Mouse (Mus musculus): Measurements from ENCODE around the gene Large2. TPM values are rescaled to one million over a fixed set of nuclear protein-coding genes. Genes with fewer than 3 reads are reported as not detected.
"Not testable (repeated sequence)": the region's sequence is repeated elsewhere in the genome, so short reads cannot be mapped to it uniquely, and the experiment has no call there.

Large2 gene
- polyA plus RNA-seq, 1 experiment from 2014 or later, result 16.6 TPM

DNA sequence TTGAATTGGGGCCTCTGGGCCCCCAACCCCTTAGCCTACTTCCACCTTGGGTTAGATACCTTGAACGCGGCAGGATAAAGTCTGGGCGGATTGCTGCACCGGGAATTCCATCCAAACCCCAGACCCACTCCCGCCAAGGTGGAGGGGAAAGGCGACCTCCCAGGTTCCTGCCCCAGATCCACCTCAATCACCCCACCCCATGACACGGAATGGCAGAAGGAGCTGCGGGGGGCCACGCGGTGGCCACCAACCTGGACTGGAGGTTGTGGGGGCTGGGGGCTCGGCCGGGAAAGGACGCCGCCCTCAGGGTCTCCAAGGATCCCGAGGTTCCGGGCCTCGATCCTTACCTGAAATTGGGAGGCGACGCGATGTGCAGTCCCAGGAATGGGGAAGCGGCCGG lies 26.0 kb upstream of the Large2 start:
- Histone ChIP-seq H3K9me3 (ENCODE audit: low read depth, low read length) (no peaks in the 10 kb centered on the region), H3K4me1 (ENCODE audit: insufficient read depth) (0 out of 2 replicates have a peak, but pooled peaks cover 2% of the 10 kb centered on the region), H3K36me3 (ENCODE audit: insufficient read depth) (peaks cover 13% of the 10 kb centered on the region), H3K27ac (ENCODE audit: low read depth) (no peak overlapping the region), H3K4me3 (ENCODE audit: low read depth, low read length) (peak overlapping the region; percentile 57), H3K9ac (peak overlapping the region; percentile 62), H3K27me3 (ENCODE audit: insufficient read depth, low read length) (peaks cover 6% of the 10 kb centered on the region; the same call in 1 of the 2 replicates), H3K4me2 (peak overlapping the region; percentile 92)
- no peak for DNase-seq
- ATAC-seq (ENCODE audit: insufficient read depth), result no peak; the same call in 1 of the 2 replicates
- 3% methylated on average over 21 of the region's 22 CpGs for WGBS
- no peak for TF ChIP-seq CTCF (IDR thresholded peaks at IDR 0.05; ENCODE audit: low read depth)

DNA sequence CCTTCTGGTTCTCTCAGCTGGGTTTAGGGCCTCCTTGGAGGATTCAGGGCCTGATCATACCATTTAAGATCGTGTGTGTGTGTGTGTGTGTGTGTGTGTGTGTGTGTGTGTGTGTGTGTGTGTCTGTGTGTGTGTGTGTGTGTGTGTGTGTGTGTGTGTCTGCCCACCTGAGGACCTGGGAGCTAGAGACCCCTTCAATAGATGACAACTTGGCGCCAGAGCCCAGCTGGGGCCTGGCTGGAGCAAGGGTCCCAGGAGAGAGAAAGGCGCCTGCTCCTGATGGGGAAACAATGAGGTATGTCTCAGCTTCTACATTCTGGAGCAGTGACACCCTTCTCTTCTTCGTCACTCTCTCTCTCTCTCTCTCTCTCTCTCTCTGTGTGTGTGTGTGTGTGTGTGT lies 25.2 kb upstream of the Large2 start:
- not testable (repeated sequence) for ATAC-seq (ENCODE audit: insufficient read depth); DNase-seq; H3K4me2 ChIP-seq; H3K36me3 ChIP-seq (ENCODE audit: insufficient read depth); H3K4me1 ChIP-seq (ENCODE audit: insufficient read depth); H3K27me3 ChIP-seq (ENCODE audit: insufficient read depth, low read length); H3K4me3 ChIP-seq (ENCODE audit: low read depth, low read length); H3K9ac ChIP-seq; H3K27ac ChIP-seq (ENCODE audit: low read depth); H3K9me3 ChIP-seq (ENCODE audit: low read depth, low read length)
- WGBS, result 67% methylated on average over 4 of the region's 4 CpGs

DNA sequence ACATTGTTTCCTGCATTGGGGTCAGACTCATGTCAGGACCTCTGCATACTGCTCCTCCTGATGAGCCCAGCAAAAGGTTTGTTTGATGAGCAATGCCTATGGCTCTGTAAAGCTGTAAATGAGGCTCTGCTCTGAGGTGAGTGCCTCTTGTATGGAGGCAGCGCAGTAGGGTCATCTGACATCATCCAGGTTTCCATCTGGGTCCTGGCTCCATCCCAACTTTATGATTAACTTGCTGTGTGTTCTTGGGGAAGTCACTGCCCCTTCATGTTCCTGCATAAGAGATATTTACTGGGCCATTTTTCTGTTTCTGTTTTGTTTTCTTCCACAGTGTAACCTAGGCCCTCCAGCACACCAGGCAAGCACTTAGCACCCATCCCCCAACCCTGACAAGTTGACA lies 22.8 kb upstream of the Large2 start:
- Histone ChIP-seq H3K27me3 (ENCODE audit: insufficient read depth, low read length) (peaks cover 6% of the 10 kb centered on the region; the same call in 1 of the 2 replicates), H3K27ac (ENCODE audit: low read depth) (no peak overlapping the region), H3K4me2 (no peak overlapping the region), H3K36me3 (ENCODE audit: insufficient read depth) (no peaks in the 10 kb centered on the region), H3K9me3 (ENCODE audit: low read depth, low read length) (no peaks in the 10 kb centered on the region), H3K9ac (no peak overlapping the region), H3K4me1 (ENCODE audit: insufficient read depth) (0 out of 2 replicates have a peak, but pooled peaks cover 5% of the 10 kb centered on the region), H3K4me3 (ENCODE audit: low read depth, low read length) (no peak overlapping the region)
- ATAC-seq (ENCODE audit: insufficient read depth), result no peak
- 57% methylated on average over 1 of the region's 1 CpGs for WGBS
- no peak for TF ChIP-seq CTCF (IDR thresholded peaks at IDR 0.05; ENCODE audit: low read depth)
- DNase-seq, result no peak

DNA sequence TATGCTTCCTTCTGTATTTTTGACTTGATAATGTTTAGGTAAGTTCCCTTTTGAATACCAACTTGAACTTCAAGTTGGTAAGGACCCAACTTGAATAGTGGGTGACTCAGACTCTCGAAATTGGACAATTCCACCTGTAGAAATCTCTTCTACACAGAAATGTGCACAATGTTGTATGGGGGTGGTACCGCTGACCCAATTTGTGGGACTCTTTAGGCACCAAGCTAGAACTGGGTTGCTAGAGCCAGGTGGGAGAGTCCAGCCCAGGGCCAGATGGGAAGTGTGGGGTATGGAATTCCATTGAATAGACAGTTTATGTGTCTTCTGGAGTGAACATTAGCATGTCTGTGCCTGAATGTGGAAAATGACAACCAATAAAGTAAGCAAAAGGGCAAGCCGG lies 20.9 kb upstream of the Large2 start:
- H3K9me3 ChIP-seq (ENCODE audit: low read depth, low read length), result no peaks in the 10 kb centered on the region
- no peak for TF ChIP-seq CTCF (IDR thresholded peaks at IDR 0.05; ENCODE audit: low read depth)
- H3K4me3 ChIP-seq (ENCODE audit: low read depth, low read length), result no peak overlapping the region
- 76% methylated on average over 3 of the region's 3 CpGs for WGBS
- H3K4me2 ChIP-seq, result no peak overlapping the region
- no peak for DNase-seq
- ATAC-seq (ENCODE audit: insufficient read depth), result no peak
- H3K4me1 ChIP-seq (ENCODE audit: insufficient read depth), result peaks cover 10% of the 10 kb centered on the region; the same call in 1 of the 2 replicates
- no peak overlapping the region for H3K9ac ChIP-seq
- peaks cover 2% of the 10 kb centered on the region; the same call in 1 of the 2 replicates for H3K27me3 ChIP-seq (ENCODE audit: insufficient read depth, low read length)
- H3K36me3 ChIP-seq (ENCODE audit: insufficient read depth), result no peaks in the 10 kb centered on the region
- no peak overlapping the region for H3K27ac ChIP-seq (ENCODE audit: low read depth)

DNA sequence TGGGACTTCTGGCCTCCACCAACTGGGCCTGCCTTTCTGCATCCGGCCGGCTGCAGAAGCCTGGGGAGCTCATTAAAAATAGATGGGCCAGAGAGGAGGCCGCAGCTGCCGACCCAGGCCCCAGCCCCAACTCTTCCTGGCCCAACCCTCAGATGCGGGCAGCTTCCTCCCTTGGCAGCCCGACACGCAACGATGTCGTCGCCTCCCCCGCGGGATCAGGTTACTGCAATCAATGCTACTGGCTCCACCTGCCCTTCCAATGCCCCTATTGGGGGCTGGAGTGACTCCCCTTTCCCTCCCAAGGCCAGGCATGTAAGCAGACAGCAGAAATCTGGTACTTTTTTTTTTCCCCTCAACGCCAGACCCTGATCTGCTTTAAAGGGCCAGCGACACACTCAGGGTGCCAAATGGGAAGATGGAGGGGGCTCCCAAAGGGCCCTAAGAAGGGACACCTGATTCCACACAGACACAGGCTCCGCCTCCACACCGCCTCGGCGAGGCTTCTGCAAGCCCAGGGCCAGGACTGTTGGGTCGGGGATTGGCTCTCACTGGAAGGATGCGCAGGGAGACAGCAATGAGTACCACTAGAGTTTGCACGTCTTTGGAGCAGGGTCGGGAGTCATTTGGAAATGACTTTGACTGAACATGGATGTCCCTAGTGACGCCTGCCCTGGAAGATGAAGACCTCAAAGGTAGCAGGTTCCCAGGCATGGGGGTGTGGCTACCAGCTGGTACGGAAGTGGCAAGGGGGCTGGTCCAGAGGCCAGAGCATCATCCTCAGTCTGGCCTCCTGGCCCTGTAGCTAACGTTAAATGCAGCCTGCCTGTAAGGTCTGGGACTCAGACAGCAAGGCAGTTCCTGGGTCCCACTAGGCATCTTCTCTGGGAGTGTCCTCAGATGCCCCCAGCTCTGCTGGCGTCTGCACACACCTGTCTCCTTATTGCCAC lies 17.9 kb upstream of the Large2 start:
- Histone ChIP-seq H3K9ac (peak overlapping the region; percentile 44; the same call in 1 of the 2 replicates), H3K36me3 (ENCODE audit: insufficient read depth) (no peaks in the 10 kb centered on the region), H3K9me3 (ENCODE audit: low read depth, low read length) (no peaks in the 10 kb centered on the region), H3K4me3 (ENCODE audit: low read depth, low read length) (peak overlapping the region; percentile 27), H3K4me1 (ENCODE audit: insufficient read depth) (peaks cover 24% of the 10 kb centered on the region; the same call in 1 of the 2 replicates), H3K27ac (ENCODE audit: low read depth) (peak overlapping the region; percentile 45; the same call in 1 of the 2 replicates), H3K4me2 (peak overlapping the region; percentile 56), H3K27me3 (ENCODE audit: insufficient read depth, low read length) (no peaks in the 10 kb centered on the region)
- WGBS, result 4% methylated on average over 26 of the region's 26 CpGs
- DNase-seq (peak; percentile 58), ATAC-seq (ENCODE audit: insufficient read depth) (no peak)
- no peak for TF ChIP-seq CTCF (IDR thresholded peaks at IDR 0.05; ENCODE audit: low read depth)

DNA sequence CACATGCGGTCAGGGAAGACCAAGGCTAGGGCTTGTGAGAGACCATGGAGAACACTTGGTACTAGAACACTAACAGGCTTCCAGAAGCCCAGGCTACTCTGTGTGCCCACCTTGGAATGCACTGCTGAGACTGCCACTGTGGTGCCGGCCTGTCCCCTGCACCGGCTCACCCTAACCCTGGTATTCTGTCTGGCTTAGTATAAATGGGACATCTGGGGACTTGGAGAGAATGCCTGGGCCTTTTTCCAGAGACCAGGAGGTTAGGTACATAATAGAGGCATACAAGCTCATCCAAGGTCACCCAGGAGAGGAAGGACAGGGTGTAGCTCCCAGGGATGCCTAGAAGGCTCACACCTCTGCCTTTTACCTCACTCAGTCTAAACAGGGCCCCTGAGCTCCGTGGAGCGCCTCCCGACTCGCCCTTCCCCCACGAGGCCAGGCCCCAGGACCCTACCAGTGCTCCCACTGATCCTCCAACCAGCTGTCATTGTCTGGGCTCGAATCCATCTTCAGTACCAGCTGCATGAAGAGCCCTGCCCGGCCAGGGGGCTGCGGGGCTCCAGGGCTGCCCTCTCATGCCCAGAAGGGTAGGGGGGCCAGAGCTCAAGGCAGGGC lies 17.1 kb upstream of the Large2 start:
- H3K27ac ChIP-seq (ENCODE audit: low read depth), result peak overlapping the region; percentile 45; the same call in 1 of the 2 replicates
- H3K36me3 ChIP-seq (ENCODE audit: insufficient read depth), result peaks cover 3% of the 10 kb centered on the region; the same call in 1 of the 2 replicates
- ATAC-seq (ENCODE audit: insufficient read depth), result no peak
- no peaks in the 10 kb centered on the region for H3K9me3 ChIP-seq (ENCODE audit: low read depth, low read length)
- peak overlapping the region; percentile 44; the same call in 1 of the 2 replicates for H3K9ac ChIP-seq
- no peak for DNase-seq
- TF ChIP-seq CTCF (IDR thresholded peaks at IDR 0.05; ENCODE audit: low read depth), result no peak
- H3K4me3 ChIP-seq (ENCODE audit: low read depth, low read length), result peak overlapping the region; percentile 27
- WGBS, result 21% methylated on average over 11 of the region's 11 CpGs
- H3K27me3 ChIP-seq (ENCODE audit: insufficient read depth, low read length), result no peaks in the 10 kb centered on the region
- peak overlapping the region; percentile 56 for H3K4me2 ChIP-seq
- H3K4me1 ChIP-seq (ENCODE audit: insufficient read depth), result peaks cover 24% of the 10 kb centered on the region; the same call in 1 of the 2 replicates

DNA sequence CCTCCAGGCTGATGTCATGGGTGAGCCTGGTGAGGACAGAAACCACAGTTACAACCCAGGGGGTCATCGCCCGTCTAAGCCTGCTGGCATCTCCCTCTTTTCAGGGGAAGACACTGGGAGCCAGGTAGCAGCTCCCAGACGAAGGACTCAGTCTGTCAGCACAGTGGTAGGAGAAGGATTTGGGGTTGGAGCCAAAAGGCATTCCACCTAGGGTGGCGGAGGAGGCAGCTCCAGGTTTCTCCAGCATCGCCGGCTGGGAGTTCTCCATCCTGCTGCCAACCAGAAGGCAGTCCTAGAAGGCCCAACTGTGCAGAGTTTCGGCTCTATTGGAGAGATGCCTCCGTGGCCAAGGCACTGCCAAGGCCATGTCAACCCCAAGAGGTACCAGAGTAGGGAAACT lies 16.4 kb upstream of the Large2 start:
- Histone ChIP-seq H3K4me1 (ENCODE audit: insufficient read depth) (peaks cover 24% of the 10 kb centered on the region; the same call in 1 of the 2 replicates), H3K36me3 (ENCODE audit: insufficient read depth) (peaks cover 9% of the 10 kb centered on the region), H3K9me3 (ENCODE audit: low read depth, low read length) (no peaks in the 10 kb centered on the region), H3K4me3 (ENCODE audit: low read depth, low read length) (no peak overlapping the region), H3K9ac (no peak overlapping the region), H3K27ac (ENCODE audit: low read depth) (no peak overlapping the region), H3K27me3 (ENCODE audit: insufficient read depth, low read length) (no peaks in the 10 kb centered on the region), H3K4me2 (no peak overlapping the region; the same call in 1 of the 2 replicates)
- TF ChIP-seq CTCF (IDR thresholded peaks at IDR 0.05; ENCODE audit: low read depth), result no peak
- 86% methylated on average over 8 of the region's 8 CpGs for WGBS
- DNase-seq (no peak), ATAC-seq (ENCODE audit: insufficient read depth) (no peak)

All from lung, embryonic 14.5 days (tissue).